Mouse (Mus musculus) neural tube, embryonic 15.5 days (tissue): ENCODE results near the gene Ada. TPM values are rescaled to one million over a fixed set of nuclear protein-coding genes. Genes with fewer than 3 reads are reported as not detected.

Experiments used
- polyA plus RNA-seq: library from polyadenylated mRNA; unstranded; fragments of >200 nt; fragmentation: Nextera tagmentation; extraction: Ambion mirVana; gene quantifications from 2 replicates; pipeline ENCODE4 v1.2.1, GENCODE M21; 2015

Gene Ada
- polyA plus RNA-seq, 1 experiment from 2014 or later, result 4.2 TPM

Other genes with a start within 250 kb of the Ada start
- 0.04 and 5.2 TPM in 2 replicates for gene Hnf4a, start 243.4 kb downstream of the Ada start, polyA plus RNA-seq
- 37.5 and 39.1 TPM in 2 replicates for gene Ttpal, start 147.9 kb downstream of the Ada start, polyA plus RNA-seq
- 33.6 and 41.2 TPM in 2 replicates for gene Serinc3, start 105.1 kb downstream of the Ada start, polyA plus RNA-seq
- 107 and 110 TPM in 2 replicates for gene Pkig, start 91.9 kb downstream of the Ada start, polyA plus RNA-seq
- 0.31 and 0.54 TPM in 2 replicates for gene Ccn5, start 70.6 kb upstream of the Ada start, polyA plus RNA-seq
- 0.24 TPM in 1 of 2 replicates, not detected in the other for gene Kcnk15, start 103.4 kb upstream of the Ada start, polyA plus RNA-seq
- 13.0 and 17.8 TPM in 2 replicates for gene Rims4, start 168.4 kb upstream of the Ada start, polyA plus RNA-seq
- 487 and 519 TPM in 2 replicates for gene Ywhab, start 244.7 kb upstream of the Ada start, polyA plus RNA-seq